Mouse (Mus musculus) left cerebral cortex, postnatal 36 days (tissue): ENCODE data around the gene Fam83b. TPM values are rescaled to one million over a fixed set of nuclear protein-coding genes. Genes with fewer than 3 reads are reported as not detected.
A peak's percentile ranks its signal among the peaks of the same experiment; 100 is the strongest.

ENCODE experiments used
- DNase-seq, 2 experiments: peaks; one replicate each; pipeline ENCODE4 v3.0.0; 2021 to 2022; ENCODE audit warnings: low spot score in 2 of 2, mixed read lengths in 1 of 2
- intact Hi-C: fragments of 180-260 bp; cut with DNase I; formaldehyde crosslinking; loops from one replicate; pipeline ENCODE4 v1.15.1; 2025
- total RNA-seq, 2 experiments: library from RNA; stranded (reverse); gene quantifications; 2 replicates each; pipeline ENCODE4 v1.2.3; 2021

The Fam83b gene
- total RNA-seq = under 1 TPM in 1 of 2 experiments, not detected in 1; 0.30 TPM

DNA sequence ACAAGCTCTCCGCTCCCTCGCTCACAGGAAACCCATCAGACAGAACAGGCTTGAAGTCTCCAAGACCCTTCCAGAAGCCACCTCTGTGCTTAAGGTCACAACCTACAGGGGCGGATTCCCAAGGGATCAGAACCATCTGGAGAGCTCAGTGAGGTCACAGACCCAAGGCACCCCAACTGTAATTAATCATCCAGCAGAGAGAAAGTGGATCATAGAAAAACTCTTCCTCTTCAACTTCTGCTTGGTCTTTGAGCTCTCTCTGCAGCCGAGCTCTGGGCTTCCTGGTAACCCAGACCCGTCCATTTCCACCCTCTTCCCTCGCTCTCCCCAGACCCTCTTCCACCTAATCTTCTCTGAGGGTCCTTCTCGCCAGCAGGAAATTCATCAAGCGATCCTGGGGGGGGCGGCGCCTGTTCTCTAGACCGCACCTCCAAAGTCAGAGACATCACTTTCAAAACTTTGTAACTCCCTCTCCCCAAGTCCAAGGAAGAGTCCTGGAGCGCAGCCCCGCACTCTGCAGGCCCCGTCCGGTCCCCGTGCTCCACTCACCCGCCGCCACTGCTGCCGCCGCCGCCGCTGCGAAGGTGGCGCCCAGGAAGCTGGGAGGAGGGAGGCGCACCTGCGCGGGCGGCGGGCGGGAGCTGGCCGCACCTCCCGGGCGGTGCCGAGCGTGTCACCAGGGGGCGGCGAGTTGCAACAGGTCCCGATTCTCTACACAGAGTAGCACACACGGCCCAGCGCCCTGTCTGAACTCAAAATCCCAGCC, at the start of gene Fam83b:
Gene Fam83b (minus strand): TSS at position 602 of the 766 bp plus-strand sequence.
- DNase-seq = peak; percentile 5 to 20
- intact Hi-C loops = no loop called here

DNA sequence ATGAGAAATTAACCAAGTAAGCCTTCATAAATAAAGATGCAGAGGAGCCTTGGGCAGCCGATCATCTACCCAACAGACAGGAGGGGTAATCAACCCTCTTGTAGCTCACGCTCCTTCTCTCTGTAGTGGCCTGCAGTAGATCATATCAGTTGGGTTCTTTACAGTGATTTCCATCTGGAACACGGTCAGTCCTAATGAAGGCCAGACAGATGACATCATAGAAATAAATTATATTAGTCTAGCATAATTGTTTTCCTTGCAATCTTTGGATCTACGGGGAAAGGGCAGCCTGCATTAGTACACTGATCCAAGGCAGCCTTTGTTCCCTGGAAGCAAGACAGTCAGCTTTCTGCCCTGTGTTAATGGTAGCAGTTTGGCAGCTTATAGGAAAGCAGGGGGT, 47.2 kb upstream of the Fam83b start:
- DNase-seq = no peak
- intact Hi-C loops = no loop called here

DNA sequence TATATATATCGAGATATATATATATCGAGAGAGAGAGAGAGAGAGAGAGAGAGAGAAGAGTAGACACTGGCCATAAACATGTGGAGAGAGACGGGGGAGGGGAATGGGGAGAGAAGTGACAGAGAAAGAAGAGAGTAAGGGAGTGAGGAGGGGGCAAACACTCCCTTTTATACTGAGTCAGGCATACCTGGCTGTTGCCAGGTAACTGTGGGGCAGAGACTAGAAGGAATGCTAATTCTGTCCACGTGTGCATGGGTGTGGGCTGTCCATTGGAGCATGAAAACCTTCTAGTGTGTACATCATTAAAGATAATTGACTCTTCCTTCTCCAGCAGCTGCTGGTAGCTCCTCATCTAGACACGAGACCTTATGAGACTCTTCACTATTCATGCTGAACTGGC, 36.8 kb upstream of the Fam83b start:
- DNase-seq = no peak
- intact Hi-C loops = no loop called here

- intact Hi-C loops = no loop called here
- DNase-seq = no peak
These were observed 36.0 kb upstream of the Fam83b start for GRCm38 (mm10) chr9:76602874-76603273.

DNA sequence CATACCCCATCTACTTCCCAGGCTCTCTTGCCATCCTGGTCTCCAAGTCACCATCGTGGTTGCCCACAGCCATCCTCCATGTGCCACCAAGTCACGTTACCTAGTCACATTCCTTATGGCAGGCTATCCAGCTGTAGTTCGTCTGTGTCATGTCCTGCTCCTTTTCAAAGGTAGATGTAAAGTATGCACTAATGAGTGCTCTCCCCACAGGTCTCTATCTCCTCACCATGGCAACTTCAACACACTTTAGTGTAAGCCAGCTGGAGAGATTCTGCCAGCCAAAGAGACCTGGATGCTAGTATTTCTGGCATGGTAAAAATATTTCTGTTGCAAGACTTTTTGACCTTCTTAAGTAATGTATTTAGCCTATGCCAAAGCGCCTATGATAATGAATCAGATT, 30.5 kb upstream of the Fam83b start:
- no peak for DNase-seq
- intact Hi-C loops = no loop called here

GRCm38 (mm10) chr9:76593841-76594240, 26.9 kb upstream of the Fam83b start:
- no peak for DNase-seq
- intact Hi-C loops = no loop called here

DNA sequence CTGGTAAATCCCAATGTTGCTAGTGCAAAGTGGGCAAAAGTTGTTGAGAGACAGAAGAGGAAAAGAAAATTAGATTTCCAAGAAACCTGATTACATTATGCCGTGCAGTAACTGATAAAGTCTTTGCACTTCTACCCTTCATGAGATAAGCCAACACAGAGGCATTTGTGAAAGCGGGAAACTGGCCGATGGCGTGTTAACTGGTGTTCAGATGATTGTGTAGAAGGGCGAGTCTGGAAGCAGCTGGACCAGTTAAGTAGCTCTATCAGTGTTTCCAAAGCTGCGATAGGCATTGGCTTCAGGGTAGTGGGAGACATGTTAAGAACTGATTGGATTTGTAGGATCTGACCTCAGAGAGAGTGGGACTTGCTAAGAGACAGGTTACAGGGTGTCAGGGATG, 17.0 kb upstream of the Fam83b start:
- intact Hi-C loops = no loop called here

GRCm38 (mm10) chr9:76581966-76582365, 15.1 kb upstream of the Fam83b start:
- intact Hi-C loops = no loop called here

More for the DNA sequence above, 17.0 kb upstream of the Fam83b start:
- no peak for DNase-seq

DNA sequence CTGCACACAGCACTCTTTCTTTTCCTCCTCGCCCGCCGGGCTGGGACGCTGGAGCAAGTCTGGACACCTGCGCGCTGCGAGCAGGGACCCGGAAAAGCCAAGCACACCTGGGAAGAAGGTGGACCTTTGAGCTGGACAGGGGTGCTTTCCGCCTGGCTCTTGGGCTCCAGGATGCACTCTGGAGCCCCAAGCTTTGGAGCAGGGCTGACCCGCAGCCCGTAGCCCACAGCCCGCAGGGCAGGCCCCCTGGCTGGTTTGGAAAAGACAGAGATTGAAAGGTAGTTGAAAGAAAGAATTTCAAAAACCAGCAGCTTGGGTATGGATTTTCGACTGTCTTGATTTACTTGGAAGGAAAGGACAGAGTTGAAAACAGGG, 352 bp upstream of the Fam83b start:
- intact Hi-C loops = no loop called here
- no peak for DNase-seq

More at GRCm38 (mm10) chr9:76581966-76582365, 15.1 kb upstream of the Fam83b start:
- DNase-seq = no peak

GRCm38 (mm10) chr9:76565656-76566055, 1.3 kb downstream of the Fam83b start:
- intact Hi-C loops = no loop called here
- peak in 1 of 2 experiments; percentile 7 for DNase-seq

DNA sequence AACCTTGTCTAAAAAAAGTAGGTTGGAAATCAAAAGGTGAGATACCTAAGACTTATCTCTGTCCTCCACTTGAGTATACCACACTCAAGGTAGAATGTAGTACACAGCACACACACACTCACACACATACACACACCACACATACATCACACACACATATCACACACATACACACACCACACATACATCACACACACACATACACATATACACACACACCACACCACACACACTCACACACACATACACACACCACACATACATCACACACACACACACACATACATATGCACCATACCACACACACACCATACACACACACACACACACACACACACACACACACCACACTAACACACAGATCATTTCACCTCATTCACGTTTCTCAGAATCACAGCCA, 2.8 kb downstream of the Fam83b start:
- intact Hi-C loops = no loop called here
- DNase-seq = no peak

DNA sequence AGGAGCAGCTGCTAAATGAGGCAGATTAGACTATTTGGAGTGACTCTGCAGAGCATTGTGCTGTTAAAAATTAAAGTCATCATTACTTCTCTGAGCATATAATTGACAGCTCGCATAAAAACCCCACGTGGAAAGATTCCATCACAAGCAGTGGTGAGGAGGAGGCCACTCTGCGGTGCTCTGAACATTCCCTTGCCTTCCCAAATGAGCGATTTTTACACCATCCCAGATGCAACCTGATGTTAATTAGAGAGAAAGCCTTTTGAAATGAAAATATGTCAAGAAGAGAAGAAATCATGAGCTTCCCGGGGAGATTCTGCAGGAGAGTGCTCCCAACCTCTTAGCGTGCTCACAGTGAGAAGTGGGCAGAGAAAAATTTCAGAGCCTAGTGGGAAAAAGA, 4.1 kb downstream of the Fam83b start:
- intact Hi-C loops = no loop called here
- peak in 1 of 2 experiments; percentile 4 for DNase-seq

DNA sequence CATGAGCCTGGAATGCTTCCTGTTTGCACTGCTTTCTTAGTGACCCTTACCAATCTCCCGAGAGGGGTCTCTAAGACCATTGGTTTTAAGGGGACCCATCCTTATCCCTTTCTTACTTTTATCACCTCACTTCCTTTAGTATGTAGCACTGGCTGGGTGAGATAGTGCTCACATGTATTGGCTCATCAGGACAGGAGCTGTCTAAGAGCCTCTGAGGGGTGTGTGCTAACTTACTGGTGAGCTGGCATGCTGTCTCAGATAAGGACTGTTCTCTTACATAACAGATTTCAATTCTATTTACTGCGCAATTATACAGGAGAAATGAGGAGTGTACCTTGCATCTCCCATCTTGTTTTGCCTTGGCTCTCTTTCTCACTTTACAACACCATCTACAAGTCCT, 7.7 kb downstream of the Fam83b start:
- DNase-seq = no peak
- intact Hi-C loops = no loop called here

DNA sequence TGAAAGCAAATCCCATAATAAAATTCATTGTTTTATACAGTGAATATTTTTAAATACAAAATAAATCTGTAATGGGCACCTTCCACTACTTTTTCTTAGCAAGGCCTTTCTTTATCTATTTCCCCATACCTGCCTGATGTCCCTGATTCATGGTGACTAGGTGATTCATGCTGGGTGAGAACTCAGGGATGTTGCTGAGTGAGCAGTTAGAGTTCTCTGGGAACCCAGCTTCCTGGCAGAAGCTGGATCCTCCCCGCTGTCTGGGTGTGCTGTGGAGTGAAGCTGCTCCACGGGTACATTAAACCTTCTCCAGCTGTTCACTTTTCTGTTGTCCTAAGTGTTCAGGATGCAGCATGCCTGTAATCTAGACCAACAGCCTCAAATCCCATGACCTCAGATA, 13.2 kb downstream of the Fam83b start:
- intact Hi-C loops = no loop called here
- no peak for DNase-seq

DNA sequence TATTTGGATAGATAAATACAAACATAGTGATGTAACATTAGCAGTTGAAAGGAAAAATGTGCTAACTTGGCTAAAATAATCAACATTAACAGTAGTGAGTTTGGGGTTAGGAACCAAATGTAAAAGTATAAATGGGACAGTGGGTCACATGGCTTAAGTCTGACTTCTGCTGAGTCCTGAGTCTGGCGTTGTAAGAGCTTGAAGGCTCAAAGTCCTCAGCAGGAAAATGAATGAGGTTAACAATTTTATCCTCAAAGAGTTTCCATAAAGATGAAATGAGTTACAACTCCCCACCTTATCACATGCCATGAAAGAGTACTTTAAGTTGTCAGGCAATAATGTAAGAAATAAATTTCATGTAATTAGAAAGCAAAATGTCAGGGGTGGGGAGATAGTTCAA, 13.8 kb downstream of the Fam83b start:
- no peak for DNase-seq
- intact Hi-C loops = no loop called here

DNA sequence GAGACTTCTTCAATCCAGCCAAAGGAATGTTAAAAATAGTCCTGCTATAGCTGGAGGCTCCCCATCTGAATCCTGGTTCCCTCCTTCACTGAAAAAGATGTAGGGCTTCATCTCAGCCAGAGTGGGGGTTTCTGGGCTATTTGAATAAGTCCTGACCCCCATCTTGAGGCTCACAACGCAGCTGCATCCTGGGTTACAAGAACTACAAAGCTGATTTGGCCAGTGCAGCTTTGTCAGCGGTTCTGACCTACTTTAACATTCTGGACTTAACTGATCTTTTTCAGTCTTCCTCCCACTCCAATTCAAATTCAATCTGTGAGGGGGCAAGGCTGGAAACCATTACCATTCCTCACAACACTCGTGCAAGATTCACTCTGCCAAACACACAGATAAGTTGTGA, 20.2 kb downstream of the Fam83b start:
- peak in 1 of 2 experiments; percentile 5 for DNase-seq
- intact Hi-C loops = no loop called here

DNA sequence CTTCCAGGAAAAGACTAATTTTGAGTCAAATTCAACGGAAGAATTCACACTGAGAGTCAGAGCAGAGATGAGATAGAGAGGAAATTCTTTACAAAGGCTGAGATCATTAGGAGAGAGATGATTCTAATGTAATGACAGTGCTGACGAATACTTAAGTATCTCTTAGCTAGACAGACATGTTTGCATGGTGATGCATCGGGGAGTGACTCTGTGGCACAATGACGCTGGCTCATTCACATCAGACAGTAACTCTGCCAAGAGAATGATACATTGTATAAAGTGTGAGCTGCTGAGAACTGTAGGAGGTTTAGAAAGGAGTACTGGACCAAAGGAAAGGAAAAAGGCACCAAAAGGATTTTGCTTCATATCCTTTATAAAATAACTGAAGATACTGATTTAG, 26.2 kb downstream of the Fam83b start:
- no peak for DNase-seq
- intact Hi-C loops = no loop called here

- no peak for DNase-seq
- intact Hi-C loops = no loop called here
These were observed 26.8 kb downstream of the Fam83b start for GRCm38 (mm10) chr9:76539953-76540621.

DNA sequence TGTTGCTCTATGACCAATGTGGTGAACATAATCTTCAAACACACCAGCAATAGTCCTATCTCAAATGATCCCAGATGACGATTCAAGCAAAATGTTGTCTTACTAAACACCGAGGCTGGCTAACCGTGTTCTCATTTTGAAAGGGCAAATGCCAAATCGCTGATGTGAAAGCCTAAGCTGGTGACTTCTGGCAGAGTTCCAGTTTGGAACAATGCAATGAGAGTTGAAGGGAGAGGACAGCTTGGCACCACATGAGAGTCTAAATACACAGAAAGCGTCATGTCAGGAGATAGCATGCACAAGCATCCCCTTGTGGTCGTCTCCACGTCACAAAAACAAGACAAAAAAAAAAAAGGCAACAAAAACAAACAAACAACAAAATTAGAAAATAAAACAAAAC, 27.6 kb downstream of the Fam83b start:
- DNase-seq = no peak
- intact Hi-C loops = no loop called here

DNA sequence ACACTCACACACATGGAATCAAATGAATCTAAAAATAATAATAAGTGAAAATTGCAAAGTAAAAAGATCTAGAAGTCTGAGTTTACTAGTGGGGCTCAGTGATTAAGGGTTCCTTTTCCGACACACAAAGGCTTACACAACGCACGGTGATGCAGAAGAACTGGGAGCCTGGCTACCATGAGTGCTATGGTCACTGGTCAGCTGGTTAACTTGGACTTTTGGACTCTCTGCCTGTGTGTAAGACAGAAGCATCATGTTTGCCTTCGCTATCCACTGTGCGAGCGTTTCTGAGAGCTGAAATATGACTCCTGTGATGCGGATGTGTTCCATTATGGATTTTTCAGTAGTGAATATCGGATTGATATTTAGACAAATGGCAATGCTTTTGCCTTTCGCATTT, 30.9 kb downstream of the Fam83b start:
- no peak for DNase-seq
- intact Hi-C loops = no loop called here

GRCm38 (mm10) chr9:76532403-76532802, 34.5 kb downstream of the Fam83b start:
- intact Hi-C loops = no loop called here
- DNase-seq = peak in 1 of 2 experiments; percentile 5
